Mouse (Mus musculus): ENCODE data around the gene Dcst2. TPM values are rescaled to one million over a fixed set of nuclear protein-coding genes. Genes with fewer than 3 reads are reported as not detected.
A peak's percentile ranks its signal among the peaks of the same experiment; 100 is the strongest.

The Dcst2 gene
- total and polyA plus RNA-seq, 2 experiments from 2014 or later = 0.07 TPM; not detected in 1

DNA sequence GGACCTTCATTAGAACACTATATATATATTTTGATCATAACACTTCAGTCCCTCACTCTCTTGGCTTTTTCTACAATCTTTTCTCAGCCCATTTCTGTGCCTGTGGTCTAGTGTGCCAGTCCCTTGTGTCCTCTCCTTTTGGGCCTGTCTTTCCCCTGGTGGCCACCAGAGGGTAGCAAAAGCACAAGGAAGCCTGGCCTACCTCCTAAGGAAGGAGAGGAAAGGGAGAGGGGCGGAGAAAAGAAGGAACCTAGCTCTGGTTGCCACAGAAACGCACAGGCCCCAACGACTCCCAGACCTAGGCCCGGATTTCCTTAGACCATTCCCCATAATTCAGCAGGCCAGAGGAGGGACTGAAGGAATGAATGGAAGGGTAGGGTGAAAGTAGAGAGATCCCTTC is 44.9 kb upstream of the Dcst2 start:
- H3K9me3 ChIP-seq (replicated peaks; ENCODE audit: control insufficient read depth, low read length) = no peaks in the 10 kb centered on the region
- no peak overlapping the region for H3K9ac ChIP-seq (replicated peaks; ENCODE audit: low read depth, low read length)
- H3K4me1 ChIP-seq (ENCODE audit: control insufficient read depth, insufficient read depth) = peaks cover 43% of the 10 kb centered on the region
- H3K4me2 ChIP-seq (ENCODE audit: low read depth, low read length) = peak overlapping the region; percentile 63
- TF ChIP-seq EP300 (IDR thresholded peaks at IDR 0.05; ENCODE audit: low read depth) = no peak
- TF ChIP-seq CTCF (IDR thresholded peaks at IDR 0.05; ENCODE audit: low read depth) = peak; percentile 98
- H3K27me3 ChIP-seq (ENCODE audit: control insufficient read depth, insufficient read depth, low read length) = peaks cover 58% of the 10 kb centered on the region
- DNase-seq (ENCODE audit: low spot score) (peak; percentile 77), ATAC-seq (ENCODE audit: insufficient read depth, low read depth) (peak; percentile 45; the same call in 1 of the 2 replicates)
- no peak overlapping the region for H3K27ac ChIP-seq (ENCODE audit: low read depth)
- WGBS = 3% methylated on average over 4 of the region's 4 CpGs
- H3K4me3 ChIP-seq (ENCODE audit: low read depth, low read length) = no peak overlapping the region
- no peaks in the 10 kb centered on the region for H3K36me3 ChIP-seq (replicated peaks; ENCODE audit: control insufficient read depth, insufficient read depth, low read length)

DNA sequence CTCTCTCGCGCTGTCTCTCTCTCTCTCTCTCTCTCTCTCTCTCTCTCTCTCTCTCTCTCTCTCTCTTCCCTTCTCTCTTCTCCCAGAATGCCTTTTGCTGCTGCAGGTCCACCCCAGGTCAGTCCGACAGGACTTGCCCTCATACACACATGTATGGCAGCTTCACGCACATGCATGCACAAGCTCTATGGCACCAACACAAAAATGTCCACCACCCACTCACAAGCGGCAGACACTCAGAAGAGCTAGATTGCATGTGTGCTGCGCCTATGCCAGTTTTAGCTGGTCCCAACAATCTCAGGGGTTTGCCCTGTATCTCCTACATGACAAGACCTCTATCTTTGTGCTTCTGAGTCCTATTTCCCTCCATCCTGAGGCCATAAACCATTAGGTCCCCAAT is 44.5 kb upstream of the Dcst2 start:
- no peak for ATAC-seq (ENCODE audit: insufficient read depth, low read depth)
- H3K27me3 ChIP-seq (ENCODE audit: control insufficient read depth, insufficient read depth, low read length) = peaks cover 62% of the 10 kb centered on the region

DNA sequence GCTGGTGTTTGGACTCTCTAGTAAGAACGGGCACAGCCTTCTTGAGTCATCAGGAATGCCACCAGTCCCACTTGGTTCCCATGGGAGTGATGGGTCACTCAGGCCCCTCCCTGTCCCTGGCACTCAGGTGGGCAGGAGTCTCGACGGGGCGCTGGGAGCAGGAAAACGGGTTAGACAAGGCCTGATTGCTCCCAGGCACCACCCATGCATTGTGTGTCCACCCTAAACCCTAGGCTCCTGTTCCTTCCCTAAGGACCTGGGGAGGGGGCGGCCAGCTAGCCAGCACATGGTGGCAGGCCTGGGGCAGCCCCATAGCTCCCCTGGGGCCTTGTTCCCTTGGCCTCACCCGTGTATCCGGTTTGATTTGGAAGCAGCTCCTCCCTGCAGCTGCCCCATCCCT is 43.5 kb upstream of the Dcst2 start:
- peaks cover 50% of the 10 kb centered on the region for H3K4me1 ChIP-seq (ENCODE audit: control insufficient read depth, insufficient read depth)

More for the DNA sequence above, 44.5 kb upstream of the Dcst2 start:
- Histone ChIP-seq H3K9me3 (replicated peaks; ENCODE audit: control insufficient read depth, low read length) (no peaks in the 10 kb centered on the region), H3K4me3 (ENCODE audit: low read depth, low read length) (no peak overlapping the region), H3K36me3 (replicated peaks; ENCODE audit: control insufficient read depth, insufficient read depth, low read length) (no peaks in the 10 kb centered on the region), H3K27ac (ENCODE audit: low read depth) (no peak overlapping the region), H3K4me1 (ENCODE audit: control insufficient read depth, insufficient read depth) (peaks cover 44% of the 10 kb centered on the region), H3K9ac (replicated peaks; ENCODE audit: low read depth, low read length) (no peak overlapping the region), H3K4me2 (ENCODE audit: low read depth, low read length) (no peak overlapping the region)
- TF ChIP-seq EP300 (IDR thresholded peaks at IDR 0.05; ENCODE audit: low read depth) (no peak), CTCF (IDR thresholded peaks at IDR 0.05; ENCODE audit: low read depth) (no peak)
- DNase-seq (ENCODE audit: low spot score) = no peak
- 65% methylated on average over 6 of the region's 6 CpGs for WGBS

DNA sequence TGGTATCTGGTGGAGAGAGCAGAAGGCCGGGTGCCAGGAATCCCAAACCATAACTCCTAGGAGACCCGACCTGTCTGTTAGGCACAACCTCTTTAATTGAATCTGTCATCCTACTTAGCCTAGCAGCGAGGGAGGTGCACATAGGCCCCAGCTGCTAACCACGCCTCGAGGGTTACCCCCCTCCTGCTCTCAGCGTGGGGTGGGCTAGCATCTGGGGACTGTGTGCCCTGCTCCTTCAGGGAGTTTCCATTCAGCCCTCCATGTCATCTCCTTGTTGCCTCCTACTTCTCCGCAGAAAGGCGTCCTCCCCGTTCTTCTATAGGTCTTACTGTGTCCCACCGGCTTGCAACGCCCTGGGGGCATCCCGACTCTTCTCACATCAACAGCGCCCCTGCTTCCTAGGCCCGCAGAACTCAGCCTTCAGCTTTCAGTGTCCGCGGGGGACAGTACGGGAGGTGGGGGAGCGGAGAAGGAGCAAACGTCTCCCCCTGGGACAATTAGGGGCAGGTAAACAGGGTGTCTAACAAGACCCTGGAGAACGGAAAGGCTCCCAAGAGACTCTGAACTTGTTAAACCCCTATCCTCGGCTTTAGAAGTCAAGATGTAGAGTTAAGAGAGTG is 42.7 kb upstream of the Dcst2 start:
- DNase-seq (ENCODE audit: low spot score) = no peak
- no peaks in the 10 kb centered on the region for H3K9me3 ChIP-seq (replicated peaks; ENCODE audit: control insufficient read depth, low read length)

More for the DNA sequence above, 43.5 kb upstream of the Dcst2 start:
- H3K27ac ChIP-seq (ENCODE audit: low read depth) = no peak overlapping the region
- no peak overlapping the region for H3K4me3 ChIP-seq (ENCODE audit: low read depth, low read length)
- no peak for ATAC-seq (ENCODE audit: insufficient read depth, low read depth)
- 81% methylated on average over 8 of the region's 8 CpGs for WGBS
- no peak for DNase-seq (ENCODE audit: low spot score)
- H3K27me3 ChIP-seq (ENCODE audit: control insufficient read depth, insufficient read depth, low read length) = peaks cover 72% of the 10 kb centered on the region
- H3K4me2 ChIP-seq (ENCODE audit: low read depth, low read length) = no peak overlapping the region
- H3K36me3 ChIP-seq (replicated peaks; ENCODE audit: control insufficient read depth, insufficient read depth, low read length) = no peaks in the 10 kb centered on the region
- no peak overlapping the region for H3K9ac ChIP-seq (replicated peaks; ENCODE audit: low read depth, low read length)
- H3K9me3 ChIP-seq (replicated peaks; ENCODE audit: control insufficient read depth, low read length) = no peaks in the 10 kb centered on the region
- TF ChIP-seq CTCF (IDR thresholded peaks at IDR 0.05; ENCODE audit: low read depth) (no peak), EP300 (IDR thresholded peaks at IDR 0.05; ENCODE audit: low read depth) (no peak)

DNA sequence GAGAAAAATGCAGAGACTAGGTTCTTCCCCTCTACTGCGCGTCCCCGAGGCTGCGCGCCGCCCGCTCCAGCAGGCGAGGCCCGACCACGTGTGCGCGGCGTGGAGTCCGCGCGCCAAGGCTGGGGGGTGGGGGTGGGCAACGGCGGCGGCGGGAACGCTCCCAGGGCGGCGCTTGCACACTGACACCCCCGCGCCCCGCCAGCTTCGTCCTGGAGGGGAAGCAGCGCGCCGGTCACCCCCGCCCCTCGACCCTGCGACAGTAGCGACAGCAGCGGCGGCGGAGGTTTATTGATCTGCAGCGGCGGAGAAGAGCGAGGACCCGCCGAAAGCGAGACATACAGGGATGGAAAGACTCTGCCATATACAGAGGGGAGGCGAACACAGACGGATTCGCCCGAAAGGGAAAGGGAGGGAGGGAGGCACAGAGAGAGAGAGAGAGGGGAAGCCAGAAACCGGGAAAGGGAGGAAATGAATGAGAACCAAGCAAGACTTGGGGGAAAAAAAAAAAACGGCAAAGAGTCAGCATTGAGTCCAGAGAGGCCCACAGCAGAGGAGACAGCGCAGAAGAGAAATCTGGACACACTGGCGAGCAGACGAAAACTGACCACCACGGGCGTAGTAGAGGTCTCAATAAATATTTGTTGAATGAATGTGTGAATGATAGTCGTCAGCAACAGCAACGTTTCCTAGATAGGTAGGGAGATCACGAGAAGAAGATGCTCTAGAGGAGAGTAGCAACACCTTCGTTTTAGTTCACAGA is 42.0 kb upstream of the Dcst2 start:
- Histone ChIP-seq H3K27me3 (ENCODE audit: control insufficient read depth, insufficient read depth, low read length) (peaks cover 82% of the 10 kb centered on the region), H3K4me2 (ENCODE audit: low read depth, low read length) (peak overlapping the region; percentile 91), H3K9me3 (replicated peaks; ENCODE audit: control insufficient read depth, low read length) (no peaks in the 10 kb centered on the region), H3K27ac (ENCODE audit: low read depth) (no peak overlapping the region), H3K9ac (replicated peaks; ENCODE audit: low read depth, low read length) (no peak overlapping the region), H3K36me3 (replicated peaks; ENCODE audit: control insufficient read depth, insufficient read depth, low read length) (no peaks in the 10 kb centered on the region), H3K4me3 (ENCODE audit: low read depth, low read length) (peak overlapping the region; percentile 58), H3K4me1 (ENCODE audit: control insufficient read depth, insufficient read depth) (peaks cover 45% of the 10 kb centered on the region)
- DNase-seq (ENCODE audit: low spot score) (no peak), ATAC-seq (ENCODE audit: insufficient read depth, low read depth) (no peak)
- 3% methylated on average over 53 of the region's 58 CpGs for WGBS
- TF ChIP-seq CTCF (IDR thresholded peaks at IDR 0.05; ENCODE audit: low read depth) (no peak), EP300 (IDR thresholded peaks at IDR 0.05; ENCODE audit: low read depth) (no peak)

More for the DNA sequence above, 42.7 kb upstream of the Dcst2 start:
- H3K36me3 ChIP-seq (replicated peaks; ENCODE audit: control insufficient read depth, insufficient read depth, low read length) = no peaks in the 10 kb centered on the region
- no peak overlapping the region for H3K27ac ChIP-seq (ENCODE audit: low read depth)
- H3K9ac ChIP-seq (replicated peaks; ENCODE audit: low read depth, low read length) = no peak overlapping the region
- H3K4me2 ChIP-seq (ENCODE audit: low read depth, low read length) = peak overlapping the region; percentile 91
- no peak for ATAC-seq (ENCODE audit: insufficient read depth, low read depth)
- peak overlapping the region; percentile 58 for H3K4me3 ChIP-seq (ENCODE audit: low read depth, low read length)
- TF ChIP-seq CTCF (IDR thresholded peaks at IDR 0.05; ENCODE audit: low read depth) (no peak), EP300 (IDR thresholded peaks at IDR 0.05; ENCODE audit: low read depth) (no peak)
- peaks cover 50% of the 10 kb centered on the region for H3K4me1 ChIP-seq (ENCODE audit: control insufficient read depth, insufficient read depth)
- WGBS = 16% methylated on average over 21 of the region's 21 CpGs
- peaks cover 80% of the 10 kb centered on the region for H3K27me3 ChIP-seq (ENCODE audit: control insufficient read depth, insufficient read depth, low read length)

Data from heart, postnatal 0 days (tissue).